Mouse (Mus musculus) heart, postnatal 0 days (tissue): ENCODE data around the gene Dnajc11.

Source experiments
- CTCF ChIP-seq: IDR thresholded peaks from 2 replicates; pipeline ENCODE4 v1.5.1; 2016; ENCODE audit warnings: antibody characterized with exemption, control low read depth, low read depth
- EP300 ChIP-seq: IDR thresholded peaks from 2 replicates; pipeline ENCODE4 v1.6.1; 2016; ENCODE audit warnings: antibody characterized with exemption, low read depth

GRCm38 (mm10) chr4:152008622-152009075 lies 75.2 kb downstream of the Dnajc11 start, which contains the start of gene Klhl21:
- TF ChIP-seq CTCF, result no peak
- peak; percentile 63; the same call in 1 of the 2 replicates for TF ChIP-seq EP300
